Mouse (Mus musculus) liver, embryonic 12.5 days (tissue): ENCODE results near the gene Car12. TPM values are rescaled to one million over a fixed set of nuclear protein-coding genes. Genes with fewer than 3 reads are reported as not detected.
"Not testable (repeated sequence)": the region's sequence is repeated elsewhere in the genome, so short reads cannot be mapped to it uniquely, and the experiment has no call there.

Experiments
- ATAC-seq: fragments of 200-750 bp; cut with Nextera tagmentation; 2 replicates; pipeline ENCODE4 v1.8.0; 2017; ENCODE audit warnings: moderate number of reproducible peaks, mild to moderate bottlenecking, moderate library complexity
- H3K27ac ChIP-seq: fragments of 300-500 bp; sonication (generic); 2 replicates; pipeline ENCODE4 v1.5.1; 2016; ENCODE audit warnings: mild to moderate bottlenecking
- H3K27me3 ChIP-seq: fragments of 300-500 bp; sonication (generic); replicated peaks from 2 replicates; pipeline ENCODE4 v1.6.1; 2016; ENCODE audit warnings: mild to moderate bottlenecking, moderate library complexity
- H3K36me3 ChIP-seq: fragments of 300-500 bp; sonication (generic); 2 replicates; pipeline ENCODE4 v1.6.1; 2016; ENCODE audit warnings: mild to moderate bottlenecking, moderate library complexity
- H3K4me1 ChIP-seq: fragments of 300-500 bp; sonication (generic); 2 replicates; pipeline ENCODE4 v1.6.1; 2016
- H3K4me2 ChIP-seq: fragments of 300-500 bp; sonication (generic); 2 replicates; pipeline ENCODE4 v1.6.1; 2016; ENCODE audit warnings: mild to moderate bottlenecking, moderate library complexity
- H3K4me3 ChIP-seq: fragments of 300-500 bp; sonication (generic); 2 replicates; pipeline ENCODE4 v1.5.1; 2016; ENCODE audit warnings: mild to moderate bottlenecking, moderate library complexity
- H3K9ac ChIP-seq: fragments of 300-500 bp; sonication (generic); 2 replicates; pipeline ENCODE4 v1.6.1; 2016; ENCODE audit warnings: mild to moderate bottlenecking, moderate library complexity
- H3K9me3 ChIP-seq: fragments of 300-500 bp; sonication (generic); replicated peaks from 2 replicates; pipeline ENCODE4 v1.6.1; 2016; ENCODE audit warnings: mild to moderate bottlenecking, moderate library complexity
- WGBS: fragments of 180-500 bp; shearing (Covaris S2); methylation state at CpG from one replicate; pipeline ENCODE4 v1.1.7; 2016; ENCODE audit not compliant: insufficient replicate concordance; 5-methylcytosine and 5-hydroxymethylcytosine counted together
- polyA plus RNA-seq: library from polyadenylated mRNA; unstranded; fragments of >200 nt; fragmentation: Nextera tagmentation; extraction: Ambion mirVana; gene quantifications from 2 replicates; pipeline ENCODE4 v1.2.1, GENCODE M21; 2016

Gene Car12
- polyA plus RNA-seq, 1 experiment from 2014 or later, result 0.29 TPM

GRCm38 (mm10) chr9:66794629-66795463, 81.4 kb downstream of the Car12 start:
- Histone ChIP-seq H3K36me3 (no peaks in the 10 kb centered on the region), H3K4me1 (peaks cover 16% of the 10 kb centered on the region), H3K27me3 (peaks cover 25% of the 10 kb centered on the region), H3K9me3 (no peaks in the 10 kb centered on the region), H3K9ac (peak overlapping the region; percentile 69), H3K4me3 (peak overlapping the region; percentile 63), H3K27ac (peak overlapping the region; percentile 43), H3K4me2 (peak overlapping the region; percentile 97)
- WGBS, result 3% methylated on average over 43 of the region's 43 CpGs
- no peak for ATAC-seq

GRCm38 (mm10) chr9:66795464-66796324, 82.2 kb downstream of the Car12 start, which contains the start of gene Aph1b:
Gene Aph1b (minus strand): TSS chr9:66795490.
- peaks cover 16% of the 10 kb centered on the region for H3K4me1 ChIP-seq
- peak within 1 kb of the TSS; percentile 80 for H3K27ac ChIP-seq
- peak within 1 kb of the TSS; percentile 63 for H3K4me3 ChIP-seq
- peak within 1 kb of the TSS; percentile 69 for H3K9ac ChIP-seq
- H3K9me3 ChIP-seq, result no peaks in the 10 kb centered on the region
- WGBS, result under 1% methylated on average over 42 of the region's 42 CpGs
- no peaks in the 10 kb centered on the region for H3K36me3 ChIP-seq
- peaks cover 21% of the 10 kb centered on the region for H3K27me3 ChIP-seq
- H3K4me2 ChIP-seq, result peak within 1 kb of the TSS; percentile 97
- ATAC-seq, result peak; percentile 97

- 71% methylated on average over 5 of the region's 5 CpGs for WGBS
- no peaks in the 10 kb centered on the region for H3K9me3 ChIP-seq
- ATAC-seq, result no peak
- peak within 1 kb of the TSS; percentile 97 for H3K4me2 ChIP-seq
- peak within 1 kb of the TSS; percentile 80; the same call in 1 of the 2 replicates for H3K27ac ChIP-seq
- peak within 1 kb of the TSS; percentile 43 for H3K9ac ChIP-seq
- H3K4me1 ChIP-seq, result peaks cover 20% of the 10 kb centered on the region
- peak within 1 kb of the TSS; percentile 63 for H3K4me3 ChIP-seq
- no peaks in the 10 kb centered on the region for H3K36me3 ChIP-seq
- H3K27me3 ChIP-seq, result peaks cover 24% of the 10 kb centered on the region
Observed at GRCm38 (mm10) chr9:66796739-66797138, 83.3 kb downstream of the Car12 start, which contains the start of gene Gm10647. Gene Gm10647 (plus strand): TSS chr9:66797039.

GRCm38 (mm10) chr9:66801947-66802346, 88.5 kb downstream of the Car12 start:
- no peaks in the 10 kb centered on the region for H3K9me3 ChIP-seq
- H3K4me3 ChIP-seq, result no peak overlapping the region
- peaks cover 17% of the 10 kb centered on the region for H3K4me1 ChIP-seq
- no peaks in the 10 kb centered on the region for H3K36me3 ChIP-seq
- 19% methylated on average over 12 of the region's 12 CpGs for WGBS
- H3K9ac ChIP-seq, result no peak overlapping the region
- H3K4me2 ChIP-seq, result peak overlapping the region; percentile 39
- 0 out of 2 replicates have a peak, but pooled peaks have one; percentile 21 for ATAC-seq
- peaks cover 49% of the 10 kb centered on the region for H3K27me3 ChIP-seq
- no peak overlapping the region for H3K27ac ChIP-seq

GRCm38 (mm10) chr9:66805951-66806350, 92.5 kb downstream of the Car12 start:
- Histone ChIP-seq H3K4me2 (peak overlapping the region; percentile 53), H3K4me3 (peak overlapping the region; percentile 29), H3K27me3 (peaks cover 66% of the 10 kb centered on the region), H3K4me1 (peaks cover 17% of the 10 kb centered on the region)
- H3K36me3 ChIP-seq, H3K27ac ChIP-seq, ATAC-seq, H3K9me3 ChIP-seq, H3K9ac ChIP-seq: not testable (repeated sequence)
- WGBS, result 6% methylated on average over 30 of the region's 37 CpGs

- ATAC-seq, result no peak
- no peaks in the 10 kb centered on the region for H3K9me3 ChIP-seq
- WGBS, result 52% methylated on average over 2 of the region's 2 CpGs
- peaks cover 16% of the 10 kb centered on the region for H3K27me3 ChIP-seq
- H3K4me3 ChIP-seq, result no peak overlapping the region
- no peak overlapping the region for H3K27ac ChIP-seq
- H3K36me3 ChIP-seq, result no peaks in the 10 kb centered on the region
- H3K4me1 ChIP-seq, result no peaks in the 10 kb centered on the region
- H3K4me2 ChIP-seq, result no peak overlapping the region
- H3K9ac ChIP-seq, result no peak overlapping the region
Observed at GRCm38 (mm10) chr9:66813392-66813791, 99.9 kb downstream of the Car12 start.

Other genes with a start within 250 kb of the Car12 start
- gene Fbxl22, start 199.1 kb upstream of the Car12 start, polyA plus RNA-seq, result 0.64 and 0.77 TPM in 2 replicates
- gene Usp3, start 120.5 kb upstream of the Car12 start, polyA plus RNA-seq, result 20.3 and 21.3 TPM in 2 replicates
- gene Aph1b, start 81.8 kb downstream of the Car12 start, polyA plus RNA-seq, result 1.4 and 2.4 TPM in 2 replicates
- gene Gm10647, start 83.4 kb downstream of the Car12 start, polyA plus RNA-seq, result 0.07 and 0.15 TPM in 2 replicates
- 0.87 and 1.3 TPM in 2 replicates for gene Aph1c, start 121.0 kb downstream of the Car12 start, polyA plus RNA-seq
- gene Rab8b, start 206.0 kb downstream of the Car12 start, polyA plus RNA-seq, result 39.4 and 42.2 TPM in 2 replicates
- 702 and 744 TPM in 2 replicates for gene Rps27l, start 232.4 kb downstream of the Car12 start, polyA plus RNA-seq